Mouse (Mus musculus): Measurements from ENCODE around the gene Gm3417.
"Not testable (repeated sequence)": the region's sequence is repeated elsewhere in the genome, so short reads cannot be mapped to it uniquely, and the experiment has no call there.

- not testable (repeated sequence) for TF ChIP-seq EP300 (optimal IDR thresholded peaks at IDR 0.05); CTCF (IDR thresholded peaks at IDR 0.05; ENCODE audit: low read depth)
Observed at GRCm38 (mm10) chr17:14990116-14990702, 11.6 kb upstream of the Gm3417 start.

All from stomach, postnatal 0 days (tissue).